Mouse (Mus musculus): ENCODE data around the gene Cacnb1. TPM values are rescaled to one million over a fixed set of nuclear protein-coding genes. Genes with fewer than 3 reads are reported as not detected.

Cacnb1 gene
- polyA plus RNA-seq, 2 experiments = 21.5 to 51.4 TPM

DNA sequence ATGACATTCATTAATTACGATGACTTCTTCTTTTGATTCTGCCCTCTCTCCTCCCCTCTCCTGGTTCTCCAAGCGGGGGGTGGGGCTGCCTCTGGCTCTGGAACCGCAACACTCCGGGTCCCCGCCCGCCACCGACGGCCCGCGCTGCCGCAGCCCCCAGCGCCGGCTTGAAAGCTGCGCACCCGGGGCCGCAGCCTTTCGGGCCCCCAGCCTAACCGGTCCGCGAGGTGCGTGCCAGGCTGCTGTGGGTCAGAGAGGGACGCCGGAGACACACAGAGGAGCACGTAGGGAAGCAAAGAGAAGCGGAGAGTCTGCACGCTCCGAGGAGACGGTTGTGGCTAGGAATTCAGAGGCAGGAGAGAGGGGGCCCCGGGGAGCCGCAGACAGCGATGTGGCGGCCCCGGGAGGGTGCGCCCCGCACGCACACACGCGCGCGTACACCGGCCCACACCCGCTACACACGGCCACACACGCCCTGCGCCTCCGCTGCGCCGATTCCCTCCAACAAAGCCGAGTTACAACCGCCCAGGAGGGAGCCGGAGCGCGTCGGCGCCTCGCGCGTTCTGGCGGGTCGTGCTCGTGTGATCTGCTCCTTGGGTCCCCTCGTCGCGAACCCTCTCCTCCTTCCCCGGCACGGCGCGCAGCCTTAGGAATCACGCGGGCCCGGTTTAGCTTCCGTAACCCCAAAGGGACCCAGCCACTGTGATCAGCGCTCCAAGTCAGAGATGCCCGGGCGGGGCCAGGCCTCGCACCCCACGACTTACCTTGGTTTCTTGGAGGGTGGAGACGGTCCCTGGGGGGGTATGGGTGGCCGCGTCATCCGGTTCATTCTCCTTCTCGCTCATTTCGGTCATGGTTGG is 29.5 kb upstream of the Cacnb1 start:
- no peaks in the 10 kb centered on the region for H3K9me3 ChIP-seq (ENCODE audit: control insufficient read depth, low read length)
- 1% methylated on average over 59 of the region's 83 CpGs for WGBS
- DNase-seq (ENCODE audit: low spot score) (no peak), ATAC-seq (ENCODE audit: low FRiP score, low read depth) (no peak)
- no peaks in the 10 kb centered on the region for H3K36me3 ChIP-seq (ENCODE audit: control insufficient read depth, insufficient read depth, low read length)
- H3K9ac ChIP-seq (ENCODE audit: low read depth, low read length, severe bottlenecking) = peak overlapping the region; percentile 43
- no peak overlapping the region for H3K27ac ChIP-seq (replicated peaks; ENCODE audit: low read depth, low read length)
- peak overlapping the region; percentile 45 for H3K4me3 ChIP-seq (replicated peaks; ENCODE audit: low read length)
- peak overlapping the region; percentile 77 for H3K4me2 ChIP-seq (replicated peaks; ENCODE audit: low read depth, low read length, severe bottlenecking)
- peaks cover 35% of the 10 kb centered on the region for H3K27me3 ChIP-seq (ENCODE audit: control insufficient read depth, insufficient read depth, low read length)
- TF ChIP-seq POLR2A (IDR thresholded peaks at IDR 0.05; ENCODE audit: borderline replicate concordance, extremely low read depth, insufficient read depth, insufficient read length) = no peak
- H3K4me1 ChIP-seq (ENCODE audit: control insufficient read depth, insufficient read depth, low read length) = peaks cover 5% of the 10 kb centered on the region

DNA sequence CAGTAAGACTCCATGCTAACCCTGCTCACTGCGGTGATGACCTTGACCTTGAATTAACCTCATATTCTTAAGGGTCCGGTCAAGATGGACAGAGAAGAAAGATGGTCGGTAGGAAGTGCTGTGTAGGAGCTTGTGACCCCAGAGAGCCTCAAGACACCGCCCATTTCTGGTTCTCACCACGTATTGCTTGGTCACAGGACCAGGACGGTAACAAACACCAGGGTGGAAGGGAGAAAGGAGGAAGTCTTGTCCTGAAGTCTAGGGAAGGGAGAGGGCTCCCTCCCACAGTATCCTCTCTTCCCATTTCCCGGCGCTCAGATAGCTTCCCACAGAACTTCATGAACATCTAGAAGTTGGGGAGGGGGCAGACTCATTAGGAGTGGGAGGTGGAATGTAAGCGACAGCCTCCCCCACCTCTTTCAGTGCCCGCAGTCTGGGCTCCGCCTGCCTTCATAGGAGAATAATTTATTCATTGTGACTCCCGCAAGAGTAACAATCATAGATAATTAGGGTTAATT is 28.8 kb upstream of the Cacnb1 start:
- WGBS = 8% methylated on average over 12 of the region's 12 CpGs
- Histone ChIP-seq H3K4me1 (ENCODE audit: control insufficient read depth, insufficient read depth, low read length) (peaks cover 2% of the 10 kb centered on the region; the same call in 1 of the 2 replicates), H3K9me3 (ENCODE audit: control insufficient read depth, low read length) (no peaks in the 10 kb centered on the region), H3K9ac (ENCODE audit: low read depth, low read length, severe bottlenecking) (0 out of 2 replicates have a peak overlapping the region, but pooled peaks have one; percentile 43), H3K27me3 (ENCODE audit: control insufficient read depth, insufficient read depth, low read length) (peaks cover 35% of the 10 kb centered on the region), H3K4me3 (replicated peaks; ENCODE audit: low read length) (peak overlapping the region; percentile 45), H3K4me2 (replicated peaks; ENCODE audit: low read depth, low read length, severe bottlenecking) (peak overlapping the region; percentile 77), H3K27ac (replicated peaks; ENCODE audit: low read depth, low read length) (no peak overlapping the region), H3K36me3 (ENCODE audit: control insufficient read depth, insufficient read depth, low read length) (no peaks in the 10 kb centered on the region)
- DNase-seq (ENCODE audit: low spot score) (no peak), ATAC-seq (ENCODE audit: low FRiP score, low read depth) (no peak)
- TF ChIP-seq POLR2A (IDR thresholded peaks at IDR 0.05; ENCODE audit: borderline replicate concordance, extremely low read depth, insufficient read depth, insufficient read length) = no peak

DNA sequence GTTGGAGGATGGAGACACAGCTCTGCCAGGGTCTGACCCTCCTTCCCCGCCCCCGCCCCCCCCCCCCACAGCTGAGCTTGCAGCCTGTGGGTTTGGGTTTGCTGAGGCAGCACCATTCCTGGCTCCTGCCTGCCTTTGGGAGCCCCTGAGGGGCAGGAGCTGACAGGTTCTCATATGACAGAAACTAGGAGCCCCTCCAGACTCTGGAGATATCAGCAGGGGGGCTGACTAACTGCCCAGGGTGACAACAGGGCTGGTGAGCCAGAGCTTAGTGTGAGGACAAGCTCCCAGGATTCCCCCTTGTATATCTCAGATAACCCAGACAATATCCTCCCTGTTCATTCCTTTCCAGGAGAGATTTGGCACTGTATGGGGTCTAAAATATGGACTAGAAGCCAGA is 28.1 kb upstream of the Cacnb1 start:
- WGBS = 22% methylated on average over 1 of the region's 2 CpGs

DNA sequence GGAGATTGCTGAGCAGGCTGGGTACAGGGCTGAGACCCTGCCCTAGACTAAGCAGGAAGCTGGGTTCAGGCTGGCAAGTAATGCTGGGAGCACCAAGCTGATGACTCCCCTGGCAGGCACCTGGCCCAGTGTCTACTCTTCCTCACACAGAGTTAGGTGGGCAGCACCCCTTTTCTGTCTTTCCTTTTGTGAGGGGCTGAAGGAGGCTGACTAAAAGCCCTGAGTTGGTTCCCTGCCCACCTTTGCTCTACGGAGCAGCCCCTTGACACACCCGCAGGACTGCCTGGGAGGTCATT is 27.6 kb upstream of the Cacnb1 start:
- no peak for TF ChIP-seq POLR2A (IDR thresholded peaks at IDR 0.05; ENCODE audit: borderline replicate concordance, extremely low read depth, insufficient read depth, insufficient read length)
- no peaks in the 10 kb centered on the region for H3K36me3 ChIP-seq (ENCODE audit: control insufficient read depth, insufficient read depth, low read length)

More for the DNA sequence above, 28.1 kb upstream of the Cacnb1 start:
- Histone ChIP-seq H3K27ac (replicated peaks; ENCODE audit: low read depth, low read length) (no peak overlapping the region), H3K4me1 (ENCODE audit: control insufficient read depth, insufficient read depth, low read length) (peaks cover 2% of the 10 kb centered on the region; the same call in 1 of the 2 replicates), H3K9ac (ENCODE audit: low read depth, low read length, severe bottlenecking) (no peak overlapping the region), H3K36me3 (ENCODE audit: control insufficient read depth, insufficient read depth, low read length) (no peaks in the 10 kb centered on the region), H3K4me3 (replicated peaks; ENCODE audit: low read length) (no peak overlapping the region), H3K27me3 (ENCODE audit: control insufficient read depth, insufficient read depth, low read length) (peaks cover 35% of the 10 kb centered on the region), H3K4me2 (replicated peaks; ENCODE audit: low read depth, low read length, severe bottlenecking) (no peak overlapping the region), H3K9me3 (ENCODE audit: control insufficient read depth, low read length) (no peaks in the 10 kb centered on the region)
- DNase-seq (ENCODE audit: low spot score) (no peak), ATAC-seq (ENCODE audit: low FRiP score, low read depth) (no peak)
- no peak for TF ChIP-seq POLR2A (IDR thresholded peaks at IDR 0.05; ENCODE audit: borderline replicate concordance, extremely low read depth, insufficient read depth, insufficient read length)

DNA sequence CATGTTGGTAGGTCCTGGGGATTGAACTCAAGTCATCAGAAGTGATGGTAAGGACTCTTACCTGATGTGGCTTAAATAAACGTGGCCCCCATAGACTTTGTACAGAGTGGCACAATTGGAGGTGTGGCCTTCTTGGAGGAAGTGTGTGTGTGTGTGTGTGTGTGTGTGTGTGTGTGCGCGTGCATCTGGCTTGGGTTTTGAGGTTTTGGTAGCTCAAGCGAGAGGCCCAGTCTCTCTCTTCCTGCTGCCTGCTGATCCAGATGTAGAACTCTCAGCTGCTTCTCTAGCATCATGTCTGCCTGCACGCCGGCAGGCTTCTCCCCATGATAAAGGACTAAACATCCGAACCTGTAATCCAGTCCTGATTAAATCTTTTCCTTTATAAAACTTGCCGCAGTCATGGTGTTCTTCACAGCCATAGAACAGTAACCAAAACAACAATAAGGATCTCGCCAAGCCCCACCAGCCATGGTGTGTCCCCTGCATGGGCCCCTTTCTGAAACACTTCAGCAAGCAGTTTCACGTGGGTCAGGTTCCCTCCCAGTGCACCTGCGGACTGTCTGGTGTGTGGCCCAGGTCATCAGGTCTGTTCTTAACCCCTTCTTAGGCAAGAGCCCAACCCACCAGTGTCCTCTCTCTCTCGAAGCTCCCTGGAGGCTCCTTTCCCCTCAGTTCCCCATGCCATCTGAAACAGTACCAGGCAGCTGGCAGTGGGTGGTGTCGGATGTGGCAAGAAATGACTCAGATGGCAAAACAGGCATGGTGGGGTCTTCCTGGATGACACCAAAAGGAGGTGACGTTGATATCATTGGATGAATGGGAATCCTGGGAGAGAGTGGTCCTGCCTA is 27.1 kb upstream of the Cacnb1 start:
- TF ChIP-seq POLR2A (IDR thresholded peaks at IDR 0.05; ENCODE audit: borderline replicate concordance, extremely low read depth, insufficient read depth, insufficient read length) = no peak
- H3K4me3 ChIP-seq (replicated peaks; ENCODE audit: low read length) = no peak overlapping the region
- no peak for DNase-seq (ENCODE audit: low spot score)
- 63% methylated on average over 14 of the region's 14 CpGs for WGBS
- no peak for ATAC-seq (ENCODE audit: low FRiP score, low read depth)
- H3K36me3 ChIP-seq (ENCODE audit: control insufficient read depth, insufficient read depth, low read length) = no peaks in the 10 kb centered on the region
- no peak overlapping the region for H3K9ac ChIP-seq (ENCODE audit: low read depth, low read length, severe bottlenecking)
- H3K4me1 ChIP-seq (ENCODE audit: control insufficient read depth, insufficient read depth, low read length) = peaks cover 2% of the 10 kb centered on the region; the same call in 1 of the 2 replicates
- H3K9me3 ChIP-seq (ENCODE audit: control insufficient read depth, low read length) = no peaks in the 10 kb centered on the region
- H3K27ac ChIP-seq (replicated peaks; ENCODE audit: low read depth, low read length) = no peak overlapping the region
- no peak overlapping the region for H3K4me2 ChIP-seq (replicated peaks; ENCODE audit: low read depth, low read length, severe bottlenecking)
- peaks cover 35% of the 10 kb centered on the region for H3K27me3 ChIP-seq (ENCODE audit: control insufficient read depth, insufficient read depth, low read length)

More for the DNA sequence above, 27.6 kb upstream of the Cacnb1 start:
- no peaks in the 10 kb centered on the region for H3K9me3 ChIP-seq (ENCODE audit: control insufficient read depth, low read length)
- H3K4me3 ChIP-seq (replicated peaks; ENCODE audit: low read length) = no peak overlapping the region
- H3K9ac ChIP-seq (ENCODE audit: low read depth, low read length, severe bottlenecking) = no peak overlapping the region
- ATAC-seq (ENCODE audit: low FRiP score, low read depth) (no peak), DNase-seq (ENCODE audit: low spot score) (no peak)
- H3K4me1 ChIP-seq (ENCODE audit: control insufficient read depth, insufficient read depth, low read length) = peaks cover 2% of the 10 kb centered on the region; the same call in 1 of the 2 replicates
- no peak overlapping the region for H3K4me2 ChIP-seq (replicated peaks; ENCODE audit: low read depth, low read length, severe bottlenecking)
- H3K27ac ChIP-seq (replicated peaks; ENCODE audit: low read depth, low read length) = no peak overlapping the region
- 17% methylated on average over 2 of the region's 2 CpGs for WGBS
- H3K27me3 ChIP-seq (ENCODE audit: control insufficient read depth, insufficient read depth, low read length) = peaks cover 35% of the 10 kb centered on the region

Data from limb, embryonic 14.5 days (tissue).